Mouse (Mus musculus) colon, adult 2 months (tissue): ENCODE data around the gene Flrt2. TPM values are rescaled to one million over a fixed set of nuclear protein-coding genes. Genes with fewer than 3 reads are reported as not detected.

Source experiments
- polyA plus RNA-seq: library from polyadenylated mRNA; depleted of rRNA; stranded (reverse); fragments of >200 nt; gene quantifications from 2 replicates; pipeline ENCODE4 v1.2.3, GENCODE M21; 2012; rRNA removed

The Flrt2 gene
- 0.73 and 1.0 TPM in 2 replicates for polyA plus RNA-seq

GRCm38 (mm10) chr12:95691961-95692767 lies at the start of gene Flrt2:
TSS of gene Flrt2 (plus strand) at chr12:95692226.

